Mouse (Mus musculus) limb, embryonic 12.5 days (tissue): Measurements from ENCODE around the gene Syngr1. TPM values are rescaled to one million over a fixed set of nuclear protein-coding genes. Genes with fewer than 3 reads are reported as not detected.

Source experiments
- ATAC-seq: fragments of 200-750 bp; cut with Nextera tagmentation; 2 replicates; pipeline ENCODE4 v1.8.0; 2017; ENCODE audit warnings: low read depth, moderate TSS enrichment; ENCODE audit not compliant: insufficient number of reproducible peaks, insufficient read depth, low FRiP score, low TSS enrichment
- H3K27ac ChIP-seq: fragments of 300-500 bp; sonication (generic); 2 replicates; pipeline ENCODE4 v1.5.1; 2016; ENCODE audit warnings: mild to moderate bottlenecking, moderate library complexity
- H3K27me3 ChIP-seq: fragments of 300-500 bp; sonication (generic); 2 replicates; pipeline ENCODE4 v1.6.1; 2016; ENCODE audit warnings: mild to moderate bottlenecking, moderate library complexity
- H3K36me3 ChIP-seq: fragments of 300-500 bp; sonication (generic); 2 replicates; pipeline ENCODE4 v1.6.1; 2016; ENCODE audit warnings: mild to moderate bottlenecking, moderate library complexity
- H3K4me1 ChIP-seq: fragments of 300-500 bp; sonication (generic); replicated peaks from 2 replicates; pipeline ENCODE4 v1.6.1; 2016
- H3K4me2 ChIP-seq: fragments of 300-500 bp; sonication (generic); 2 replicates; pipeline ENCODE4 v1.6.1; 2016; ENCODE audit warnings: mild to moderate bottlenecking, moderate library complexity
- H3K4me3 ChIP-seq: fragments of 300-500 bp; sonication (generic); replicated peaks from 2 replicates; pipeline ENCODE4 v1.5.1; 2016; ENCODE audit warnings: mild to moderate bottlenecking
- H3K9ac ChIP-seq: fragments of 300-500 bp; sonication (generic); replicated peaks from 2 replicates; pipeline ENCODE4 v1.6.1; 2016; ENCODE audit warnings: mild to moderate bottlenecking, moderate library complexity
- H3K9me3 ChIP-seq: fragments of 300-500 bp; sonication (generic); 2 replicates; pipeline ENCODE4 v1.6.1; 2016; ENCODE audit warnings: mild to moderate bottlenecking, moderate library complexity
- WGBS: fragments of 180-500 bp; shearing (Covaris S2); methylation state at CpG from one replicate; pipeline ENCODE4 v1.1.7; 2016; 5-methylcytosine and 5-hydroxymethylcytosine counted together
- polyA plus RNA-seq: library from polyadenylated mRNA; unstranded; fragments of >200 nt; fragmentation: Nextera tagmentation; extraction: Ambion mirVana; gene quantifications from 2 replicates; pipeline ENCODE4 v1.2.1, GENCODE M21; 2016

The Syngr1 gene
- polyA plus RNA-seq, 1 experiment from 2014 or later, result 3.9 TPM

DNA sequence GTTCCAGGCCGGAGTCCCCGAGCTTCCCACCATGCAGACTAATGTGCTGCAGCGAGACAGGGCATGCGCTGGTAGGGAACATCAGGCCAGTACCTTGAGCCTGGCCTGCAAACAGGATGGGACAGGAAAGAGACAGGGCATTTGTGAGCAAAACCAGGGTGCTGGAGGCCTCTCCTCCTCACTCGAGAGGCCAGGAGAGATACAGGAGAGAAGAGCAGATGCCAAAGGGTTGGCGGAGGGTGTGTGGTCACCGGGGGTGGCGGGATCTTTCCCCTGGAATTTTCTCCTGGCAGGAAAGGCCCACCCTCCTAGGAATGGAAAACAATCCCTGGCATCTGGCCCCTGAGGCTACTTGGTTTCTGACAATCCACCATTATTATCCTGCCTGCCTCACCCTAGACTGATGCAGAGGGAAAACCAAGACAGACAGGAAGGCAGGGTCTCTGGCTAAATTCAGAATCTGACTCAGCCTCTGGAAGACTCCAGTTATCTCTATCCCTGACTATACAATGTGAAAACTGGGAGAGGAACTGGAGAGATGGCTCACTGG lies 21.0 kb upstream of the Syngr1 start:
- Histone ChIP-seq H3K9me3 (no peaks in the 10 kb centered on the region), H3K4me3 (no peak overlapping the region), H3K9ac (peak overlapping the region; percentile 31; the same call in 1 of the 2 replicates), H3K27ac (no peak overlapping the region), H3K36me3 (no peaks in the 10 kb centered on the region), H3K4me1 (peaks cover 10% of the 10 kb centered on the region), H3K27me3 (no peaks in the 10 kb centered on the region), H3K4me2 (no peak overlapping the region)
- ATAC-seq, result no peak
- 55% methylated on average over 8 of the region's 8 CpGs for WGBS

DNA sequence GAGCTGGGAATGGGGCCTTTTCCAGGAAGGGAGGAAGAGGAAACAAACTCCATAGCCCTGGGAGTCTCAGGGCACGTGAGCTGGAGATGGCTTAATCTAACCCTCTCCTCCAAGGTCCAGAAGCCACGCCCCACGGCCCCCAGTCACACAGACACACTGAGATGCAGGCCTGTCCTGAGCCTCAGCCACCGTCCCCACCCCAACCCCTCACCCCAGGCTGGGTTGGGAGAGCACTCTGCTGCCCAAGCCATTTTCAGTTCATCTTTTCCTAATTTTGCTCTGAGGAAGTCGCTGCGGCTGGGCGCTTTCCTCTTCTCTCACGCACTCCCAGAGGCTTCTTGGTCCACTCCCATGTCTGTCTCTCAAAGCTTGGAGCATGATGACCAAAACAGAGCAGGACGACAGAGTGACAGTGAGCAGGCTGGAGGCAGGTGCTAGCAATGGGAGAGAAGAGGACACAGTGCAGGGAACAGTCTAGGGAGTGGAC lies 19.1 kb upstream of the Syngr1 start:
- Histone ChIP-seq H3K27ac (no peak overlapping the region), H3K4me3 (no peak overlapping the region), H3K9me3 (no peaks in the 10 kb centered on the region), H3K4me1 (peaks cover 22% of the 10 kb centered on the region), H3K36me3 (peaks cover 9% of the 10 kb centered on the region), H3K4me2 (no peak overlapping the region), H3K27me3 (no peaks in the 10 kb centered on the region), H3K9ac (no peak overlapping the region)
- ATAC-seq, result no peak
- 39% methylated on average over 9 of the region's 9 CpGs for WGBS

DNA sequence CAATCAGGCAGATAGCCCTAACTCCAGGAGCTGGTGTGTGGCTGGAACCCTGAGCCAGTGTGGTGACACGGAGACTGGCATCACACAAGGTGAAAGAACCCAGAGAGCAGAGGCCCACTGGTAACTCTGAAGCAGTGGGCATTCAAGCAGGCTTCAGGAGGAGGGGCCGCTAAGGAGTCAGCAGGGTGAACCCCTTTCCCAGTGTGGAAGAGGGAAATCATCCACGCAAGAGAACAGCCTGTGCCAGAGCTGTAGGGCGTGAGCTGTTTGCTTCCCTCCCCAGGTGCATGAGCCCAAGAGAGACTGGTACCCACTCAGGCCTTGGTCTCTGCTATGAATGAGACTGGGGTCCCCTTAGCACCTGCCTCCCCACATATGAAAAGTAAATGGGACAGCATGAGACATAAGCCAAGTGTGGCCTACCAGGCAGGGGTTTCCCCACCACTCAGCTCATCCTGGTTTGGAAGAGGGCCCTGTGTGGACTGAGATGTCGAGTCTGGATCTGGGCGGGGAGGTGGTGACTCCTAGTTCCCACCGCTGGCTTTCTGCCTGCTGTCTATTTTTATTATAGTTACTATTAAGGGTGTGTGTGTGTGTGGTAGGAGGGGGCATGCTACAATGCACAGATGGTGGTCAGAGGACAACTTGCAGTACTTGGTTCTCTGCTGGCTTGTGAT lies 18.4 kb upstream of the Syngr1 start:
- no peak overlapping the region for H3K9ac ChIP-seq
- no peaks in the 10 kb centered on the region for H3K9me3 ChIP-seq
- peaks cover 16% of the 10 kb centered on the region for H3K36me3 ChIP-seq
- H3K27ac ChIP-seq, result no peak overlapping the region
- no peak for ATAC-seq
- peaks cover 17% of the 10 kb centered on the region for H3K4me1 ChIP-seq
- H3K4me3 ChIP-seq, result no peak overlapping the region
- H3K4me2 ChIP-seq, result no peak overlapping the region
- 83% methylated on average over 7 of the region's 7 CpGs for WGBS
- H3K27me3 ChIP-seq, result no peaks in the 10 kb centered on the region

DNA sequence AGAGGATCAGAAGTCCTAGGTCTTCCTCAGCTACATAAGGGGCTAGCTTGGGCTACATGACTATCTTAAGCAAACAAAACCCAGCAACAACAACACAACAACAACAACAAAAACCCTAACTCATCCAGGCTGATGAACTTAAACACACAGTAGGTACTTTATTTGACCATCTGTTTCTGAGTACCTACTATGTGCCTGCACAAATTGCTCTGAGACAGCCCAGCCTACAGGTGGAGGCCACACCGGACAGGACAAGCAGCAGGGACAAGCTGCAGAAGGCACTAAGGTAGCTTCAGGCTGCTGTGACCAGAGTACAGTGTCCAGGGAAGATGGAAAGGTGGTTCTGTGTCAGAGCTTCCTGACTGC lies 17.9 kb upstream of the Syngr1 start:
- Histone ChIP-seq H3K4me2 (no peak overlapping the region), H3K4me1 (peaks cover 17% of the 10 kb centered on the region), H3K27me3 (no peaks in the 10 kb centered on the region), H3K4me3 (no peak overlapping the region), H3K9me3 (no peaks in the 10 kb centered on the region), H3K9ac (no peak overlapping the region), H3K27ac (no peak overlapping the region), H3K36me3 (peaks cover 21% of the 10 kb centered on the region)
- WGBS, result 89% methylated on average over 1 of the region's 1 CpGs
- no peak for ATAC-seq

DNA sequence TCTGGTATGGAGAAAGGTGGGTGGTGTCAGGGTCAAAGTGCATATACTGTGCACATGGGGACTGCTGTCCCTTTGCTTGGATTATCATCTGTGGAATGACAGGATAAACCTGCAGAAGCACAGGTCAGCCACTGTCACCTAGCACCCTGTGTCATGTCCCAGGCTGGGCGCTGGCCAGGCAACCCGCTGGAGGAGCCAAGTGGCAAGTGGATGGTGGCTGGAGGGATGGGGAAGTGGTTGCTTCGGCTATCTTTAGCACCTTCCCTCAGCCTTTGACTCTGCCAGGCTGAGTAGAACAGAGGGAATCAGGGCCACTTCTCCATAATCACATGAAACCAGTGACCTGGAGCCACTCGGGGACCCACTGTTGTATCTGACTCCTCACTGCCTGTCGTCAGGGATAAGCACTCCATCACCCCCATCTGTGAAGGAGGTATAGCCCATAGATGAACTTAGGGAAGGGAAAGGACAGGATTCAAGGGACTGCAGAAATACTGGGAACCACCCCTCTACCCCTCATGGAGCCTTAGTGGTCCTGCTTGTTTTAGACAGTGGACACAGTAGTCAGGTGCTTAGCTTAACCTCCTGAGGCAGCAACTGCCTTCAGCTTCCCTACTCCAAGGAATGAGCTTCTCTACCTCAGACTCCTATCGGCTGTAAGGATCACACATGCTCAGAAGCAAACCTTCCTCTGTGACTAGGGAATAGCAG lies 16.3 kb upstream of the Syngr1 start:
- Histone ChIP-seq H3K9ac (no peak overlapping the region), H3K9me3 (no peaks in the 10 kb centered on the region), H3K27ac (peak overlapping the region; percentile 69; the same call in 1 of the 2 replicates), H3K27me3 (no peaks in the 10 kb centered on the region), H3K4me3 (no peak overlapping the region), H3K4me2 (no peak overlapping the region), H3K4me1 (peaks cover 18% of the 10 kb centered on the region), H3K36me3 (peaks cover 37% of the 10 kb centered on the region)
- 56% methylated on average over 6 of the region's 6 CpGs for WGBS
- no peak for ATAC-seq

DNA sequence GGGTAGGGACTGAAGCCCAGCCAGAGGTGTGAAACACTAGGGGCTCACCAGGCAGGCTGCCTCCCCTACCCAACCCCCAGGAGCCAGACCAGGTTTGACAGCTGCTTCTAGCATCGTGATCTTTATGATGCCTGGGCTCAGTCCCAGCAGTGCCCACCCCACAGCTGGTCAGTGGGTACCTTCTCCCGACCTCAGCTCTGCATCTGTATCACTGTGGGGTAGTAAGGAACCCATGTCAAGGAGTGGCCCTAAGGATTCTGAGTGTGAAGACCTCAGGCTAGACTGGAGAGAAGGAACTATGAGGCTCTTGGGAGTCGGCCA lies 15.8 kb upstream of the Syngr1 start:
- Histone ChIP-seq H3K36me3 (peaks cover 42% of the 10 kb centered on the region), H3K27me3 (no peaks in the 10 kb centered on the region), H3K4me2 (no peak overlapping the region), H3K4me3 (no peak overlapping the region), H3K9me3 (no peaks in the 10 kb centered on the region), H3K27ac (peak overlapping the region; percentile 69), H3K9ac (no peak overlapping the region), H3K4me1 (peaks cover 23% of the 10 kb centered on the region)
- ATAC-seq, result no peak
- WGBS, result 20% methylated on average over 3 of the region's 3 CpGs

DNA sequence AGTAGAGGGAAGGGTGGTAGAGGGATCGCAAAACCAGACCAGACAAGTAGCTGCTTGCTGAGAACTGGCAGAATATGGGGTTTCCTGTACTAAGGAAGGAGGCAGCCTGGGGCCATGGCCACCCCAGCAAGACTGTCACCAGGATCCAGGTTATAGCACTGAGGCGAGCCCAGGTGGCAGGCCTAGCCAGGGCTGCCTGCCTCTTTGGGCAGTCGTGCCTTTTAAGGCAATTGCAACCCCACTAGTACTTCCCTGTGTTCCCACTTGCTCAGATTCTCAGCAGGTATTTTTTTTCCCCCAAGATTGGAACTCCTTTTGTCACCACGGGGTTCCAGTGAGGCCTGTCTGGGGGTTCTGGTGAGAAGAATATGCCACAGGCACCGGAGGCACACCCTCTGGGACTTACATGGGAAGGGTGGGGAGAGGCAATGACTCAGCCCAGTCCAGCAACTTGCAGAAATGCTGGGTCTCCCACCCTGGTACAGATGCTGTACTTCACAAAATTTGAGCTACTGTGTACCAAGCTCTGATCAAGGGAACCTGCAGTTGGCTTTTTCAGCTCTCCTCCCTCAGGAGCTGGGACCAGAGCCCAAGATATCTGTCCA lies 15.3 kb upstream of the Syngr1 start:
- Histone ChIP-seq H3K9me3 (no peaks in the 10 kb centered on the region), H3K36me3 (peaks cover 47% of the 10 kb centered on the region), H3K27me3 (no peaks in the 10 kb centered on the region), H3K27ac (peak overlapping the region; percentile 69), H3K4me3 (no peak overlapping the region), H3K4me2 (no peak overlapping the region), H3K4me1 (peaks cover 28% of the 10 kb centered on the region), H3K9ac (no peak overlapping the region; the same call in 1 of the 2 replicates)
- 24% methylated on average over 5 of the region's 5 CpGs for WGBS
- no peak for ATAC-seq

DNA sequence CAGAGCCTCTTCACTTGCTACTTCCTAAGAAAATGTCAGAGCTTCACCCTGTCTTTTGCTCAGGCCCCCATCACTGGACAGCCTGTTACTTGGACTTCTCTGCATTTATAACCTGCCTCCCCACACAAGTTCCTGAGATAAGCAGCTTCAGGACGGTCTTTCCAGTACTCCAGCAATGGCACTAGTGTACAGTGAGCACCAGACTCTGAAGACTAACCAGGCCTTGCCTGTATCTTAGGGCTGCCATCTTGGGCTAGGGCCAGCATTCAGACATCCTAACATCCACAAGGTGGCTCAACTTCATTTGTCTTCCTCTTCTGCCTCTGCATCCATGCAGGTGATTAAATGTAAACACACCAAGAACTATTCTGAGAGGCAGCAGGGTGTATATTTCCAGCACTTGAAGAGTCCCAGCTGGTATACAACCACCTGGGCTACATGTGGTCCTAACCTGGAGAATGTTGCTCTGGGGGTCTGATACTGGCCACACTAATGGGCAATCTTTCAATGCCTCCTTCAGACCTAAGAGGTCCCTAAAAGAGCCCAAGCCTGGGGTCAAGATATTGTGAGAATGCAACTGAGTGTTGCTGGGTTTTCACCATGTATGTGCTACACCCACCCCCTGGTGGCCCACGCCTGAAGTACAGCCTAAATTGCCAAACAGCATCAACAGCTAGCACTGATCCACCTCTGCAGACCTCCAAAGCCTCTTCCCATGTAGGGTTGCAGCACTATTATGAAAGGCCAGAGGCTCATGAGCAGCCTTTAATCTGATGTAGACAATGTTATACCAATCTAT lies 14.6 kb upstream of the Syngr1 start:
- no peaks in the 10 kb centered on the region for H3K9me3 ChIP-seq
- no peak overlapping the region for H3K4me2 ChIP-seq
- H3K4me3 ChIP-seq, result no peak overlapping the region
- peak; percentile 45; the same call in 1 of the 2 replicates for ATAC-seq
- H3K9ac ChIP-seq, result no peak overlapping the region; the same call in 1 of the 2 replicates
- H3K27ac ChIP-seq, result peak overlapping the region; percentile 69
- peaks cover 35% of the 10 kb centered on the region for H3K4me1 ChIP-seq
- peaks cover 54% of the 10 kb centered on the region for H3K36me3 ChIP-seq
- H3K27me3 ChIP-seq, result no peaks in the 10 kb centered on the region
- WGBS, result 10% methylated on average over 2 of the region's 2 CpGs

DNA sequence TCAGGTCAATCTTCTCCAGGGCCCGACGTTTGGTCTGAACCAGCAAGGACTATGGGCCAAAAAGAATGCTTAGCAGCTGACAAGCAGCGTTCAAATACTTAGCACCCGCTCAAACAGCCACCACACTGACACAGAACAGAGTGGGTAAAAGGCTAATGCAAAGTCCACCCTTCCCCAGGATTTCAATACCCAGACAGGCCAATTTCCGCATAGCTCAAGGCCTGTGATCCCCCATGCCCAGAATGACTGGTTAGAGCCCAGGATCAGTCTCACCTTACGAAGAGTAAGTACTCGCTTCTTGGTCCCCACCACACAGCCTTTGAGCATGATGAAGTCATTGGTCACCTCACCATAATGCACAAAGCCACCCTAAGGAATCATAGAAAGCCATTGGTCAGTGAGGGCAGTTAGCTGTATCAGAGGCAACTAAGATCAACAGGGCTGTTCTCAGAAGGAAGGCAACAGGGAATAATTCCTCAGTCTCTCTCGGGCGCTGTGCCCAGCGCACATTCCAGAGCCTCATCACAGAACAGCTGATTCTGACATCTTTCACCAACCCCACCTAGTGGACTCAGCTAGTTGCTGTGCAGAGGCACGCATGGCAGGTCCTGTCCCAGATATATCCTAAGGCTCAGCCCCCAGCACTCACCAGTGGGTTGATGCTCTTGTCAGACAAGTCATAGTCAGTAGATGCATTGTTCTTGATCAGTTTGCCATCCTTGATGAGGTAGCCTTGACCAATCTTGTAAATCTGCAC lies 12.9 kb upstream of the Syngr1 start:
- Histone ChIP-seq H3K27ac (0 out of 2 replicates have a peak overlapping the region, but pooled peaks have one; percentile 23), H3K27me3 (no peaks in the 10 kb centered on the region), H3K36me3 (peaks cover 63% of the 10 kb centered on the region), H3K4me2 (no peak overlapping the region), H3K4me3 (no peak overlapping the region), H3K9me3 (no peaks in the 10 kb centered on the region), H3K4me1 (peaks cover 41% of the 10 kb centered on the region), H3K9ac (no peak overlapping the region)
- ATAC-seq, result no peak
- WGBS, result 73% methylated on average over 11 of the region's 11 CpGs

DNA sequence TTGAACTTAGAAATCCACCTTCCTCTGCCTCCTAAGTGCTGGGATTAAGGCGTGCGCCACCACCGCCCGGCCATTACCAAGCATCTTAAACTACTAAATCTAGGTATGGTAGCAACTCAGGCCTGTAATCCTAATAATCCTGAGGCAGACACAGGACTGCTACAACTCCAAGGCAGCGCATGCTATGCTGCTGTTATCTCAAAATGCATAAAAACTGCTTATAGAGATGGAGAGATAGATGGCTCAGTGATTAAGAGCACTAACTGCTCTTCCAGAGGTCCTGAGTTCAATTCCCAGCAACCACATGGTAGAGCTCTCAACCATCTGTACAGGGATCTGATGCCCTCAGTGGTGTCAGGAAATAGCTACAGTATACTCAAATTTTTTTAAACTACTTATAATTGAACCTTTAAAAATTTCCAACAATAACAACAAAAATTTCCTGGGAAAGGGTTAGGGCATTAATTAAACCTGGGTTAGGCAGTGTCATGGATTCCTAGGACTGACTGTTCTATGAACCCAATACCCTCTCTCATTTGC lies 11.9 kb upstream of the Syngr1 start:
- Histone ChIP-seq H3K4me2 (no peak overlapping the region), H3K27me3 (no peaks in the 10 kb centered on the region), H3K4me3 (no peak overlapping the region), H3K9ac (no peak overlapping the region; the same call in 1 of the 2 replicates), H3K36me3 (peaks cover 63% of the 10 kb centered on the region), H3K9me3 (no peaks in the 10 kb centered on the region), H3K4me1 (peaks cover 41% of the 10 kb centered on the region), H3K27ac (no peak overlapping the region)
- 87% methylated on average over 5 of the region's 5 CpGs for WGBS
- no peak for ATAC-seq
